Mouse (Mus musculus) heart, postnatal 10 days (tissue): ENCODE measurements around the gene Phlda2. TPM values are rescaled to one million over a fixed set of nuclear protein-coding genes. Genes with fewer than 3 reads are reported as not detected.
"Not testable (repeated sequence)": the region's sequence is repeated elsewhere in the genome, so short reads cannot be mapped to it uniquely, and the experiment has no call there.

Experiments
- DNase-seq, 2 experiments: peaks; one replicate each; pipeline ENCODE4 v3.0.0; 2021
- intact Hi-C: fragments of 180-260 bp; cut with DNase I; formaldehyde crosslinking; loops from one replicate; pipeline ENCODE4 v1.15.1; 2025
- total RNA-seq, 2 experiments: library from RNA; stranded (reverse); gene quantifications; 2 replicates each; pipeline ENCODE4 v1.2.3; 2021

The Phlda2 gene
- total RNA-seq = not detected

DNA sequence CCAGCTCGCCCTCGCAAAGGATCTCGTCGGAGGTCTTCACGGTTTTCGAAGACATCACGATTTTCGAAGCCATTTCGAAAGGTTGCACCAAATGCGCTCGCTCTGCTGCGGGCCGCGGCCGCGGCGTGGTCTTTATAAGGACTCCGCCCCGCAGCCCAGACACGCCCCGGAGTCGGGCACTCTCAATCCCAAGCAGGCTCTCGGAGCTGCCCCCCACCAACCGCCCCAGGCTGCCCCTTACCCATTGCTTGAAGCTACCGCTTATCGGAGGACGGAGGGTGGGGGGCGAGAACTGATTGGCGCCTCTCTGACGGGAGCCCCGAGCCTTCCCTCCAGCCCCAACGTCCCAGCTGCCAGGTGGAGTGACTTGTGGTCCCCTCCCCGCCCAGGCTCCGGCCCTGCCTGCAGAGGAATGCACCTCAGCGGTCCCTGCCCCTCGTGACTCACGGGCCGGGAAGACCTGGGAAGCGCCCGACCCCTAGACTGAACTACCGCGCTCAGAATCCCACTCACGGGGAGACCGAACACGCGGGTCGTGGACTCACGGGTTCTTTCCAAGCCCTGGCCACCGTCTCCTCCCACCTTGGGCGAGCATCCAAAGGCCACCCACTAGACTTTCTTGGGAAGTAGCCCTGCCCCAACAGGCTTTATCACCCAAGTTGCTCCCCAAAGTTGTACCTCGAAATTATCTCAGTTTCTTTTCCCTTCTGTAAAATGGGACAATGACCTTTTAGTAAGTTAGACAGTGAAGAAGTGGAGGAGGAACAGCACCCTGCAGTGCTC lies at the start of gene Phlda2:
Gene Phlda2 (minus strand): TSS at position 733 of the 783 bp plus-strand sequence.
- intact Hi-C loops = no loop called here
- DNase-seq = peak in 1 of 2 experiments; percentile 28

- intact Hi-C loops = no loop called here
- DNase-seq = no peak
Observed at GRCm38 (mm10) chr7:143549588-143550220, 46.8 kb upstream of the Phlda2 start.

GRCm38 (mm10) chr7:143548976-143549457 lies 46.1 kb upstream of the Phlda2 start, which contains the start of gene Nap1l4:
Gene Nap1l4, minus strand, starts transcription at chr7:143549106.
- intact Hi-C loops = no loop called here
- DNase-seq = peak; percentile 100

DNA sequence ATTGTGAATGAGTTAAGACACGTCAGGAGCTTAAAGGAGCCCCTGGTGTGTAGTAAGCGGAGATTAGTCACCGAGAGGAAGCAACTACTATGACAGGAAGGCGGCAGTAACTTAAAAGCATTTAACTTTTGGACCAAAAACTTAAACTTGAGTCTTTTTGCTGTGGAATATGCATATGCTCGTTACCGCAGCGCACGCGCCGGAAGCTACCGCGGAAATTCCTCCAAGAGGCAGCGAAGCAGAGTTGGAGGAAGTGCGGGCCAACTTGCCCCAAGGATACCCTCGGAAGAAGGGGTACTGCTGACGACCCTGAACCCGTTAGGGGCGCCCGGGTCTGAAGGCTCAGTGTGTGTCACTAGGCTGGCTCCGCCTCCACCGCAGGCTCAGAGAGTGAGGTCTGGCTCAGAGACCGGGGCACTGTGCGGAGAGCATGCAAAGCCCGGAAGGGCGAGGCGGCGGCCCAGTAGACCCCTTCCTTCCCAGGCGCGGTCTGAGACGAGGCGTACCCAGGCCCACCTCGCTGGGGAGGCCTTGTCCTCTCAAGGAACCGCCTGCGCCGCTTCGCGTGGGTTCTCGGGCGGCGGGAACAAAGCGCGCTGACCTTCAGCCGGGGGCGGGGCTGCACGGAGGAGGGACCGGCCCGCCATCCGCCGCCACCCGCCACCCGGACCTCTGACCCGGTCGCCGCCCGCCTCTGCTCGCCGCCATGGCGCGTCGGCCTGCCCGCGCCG lies 45.4 kb upstream of the Phlda2 start:
- no peak for DNase-seq
- intact Hi-C loops = no loop called here

DNA sequence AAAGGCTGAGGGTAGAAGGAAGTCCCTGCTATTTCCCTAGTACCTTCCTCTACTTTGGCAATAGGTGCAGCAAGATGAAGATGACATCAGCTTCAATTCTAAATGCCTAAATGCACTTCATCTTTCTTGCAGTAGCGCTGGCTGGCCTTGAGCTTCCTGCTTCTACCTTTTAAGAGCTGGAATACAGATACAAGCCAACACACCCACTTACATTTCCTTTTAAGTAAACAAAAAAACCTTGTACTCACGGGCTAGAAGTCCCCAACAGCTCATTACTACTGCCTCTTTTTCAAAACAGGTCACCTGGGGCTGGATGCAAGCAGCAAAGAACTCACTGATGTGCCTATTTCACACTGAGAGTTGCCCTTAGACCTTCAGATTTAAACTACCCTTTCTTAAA lies 43.6 kb upstream of the Phlda2 start:
- intact Hi-C loops = no loop called here
- DNase-seq = no peak

- intact Hi-C loops = no loop called here
- DNase-seq = peak in 1 of 2 experiments; percentile 47
Observed at GRCm38 (mm10) chr7:143544368-143544767, 41.4 kb upstream of the Phlda2 start.

DNA sequence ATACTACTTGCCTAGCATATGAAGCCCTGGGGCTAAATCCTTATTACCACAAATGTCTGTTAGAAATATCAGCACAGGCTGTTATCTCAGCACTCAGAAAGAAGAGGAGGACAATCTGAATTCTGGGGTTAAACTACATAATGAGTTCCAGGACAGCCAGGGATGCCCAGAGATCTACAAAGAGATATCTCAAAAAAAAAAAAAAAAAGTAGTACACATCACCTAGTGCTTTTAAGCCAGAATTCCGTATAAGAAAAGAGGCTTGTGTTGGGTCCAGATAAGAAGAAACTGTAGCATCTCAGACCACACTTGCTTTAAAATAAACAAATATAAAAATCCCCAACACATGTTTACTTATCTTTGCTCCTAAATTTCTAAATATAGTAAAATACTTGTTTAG lies 35.7 kb upstream of the Phlda2 start:
- no peak for DNase-seq
- intact Hi-C loops = no loop called here

DNA sequence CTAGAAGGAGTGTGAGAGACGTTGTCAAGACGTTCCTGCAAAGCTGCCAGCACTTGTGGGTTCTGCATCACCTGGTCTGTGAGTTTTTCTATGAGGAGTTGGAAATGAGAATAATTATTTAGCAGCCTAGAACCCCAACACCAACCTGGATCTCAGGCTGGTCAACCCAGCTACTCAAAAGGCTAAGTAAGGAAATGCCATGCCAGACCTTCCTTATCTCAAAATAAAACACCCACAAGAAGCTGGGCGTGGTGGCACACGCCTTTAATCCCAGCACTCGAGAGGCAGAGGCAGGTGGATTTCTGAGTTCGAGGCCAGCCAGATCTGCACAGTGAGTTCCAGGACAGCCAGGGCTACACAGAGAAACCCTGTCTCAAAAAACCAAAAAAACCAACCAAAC lies 35.3 kb upstream of the Phlda2 start:
- intact Hi-C loops, DNase-seq: not testable (repeated sequence)

DNA sequence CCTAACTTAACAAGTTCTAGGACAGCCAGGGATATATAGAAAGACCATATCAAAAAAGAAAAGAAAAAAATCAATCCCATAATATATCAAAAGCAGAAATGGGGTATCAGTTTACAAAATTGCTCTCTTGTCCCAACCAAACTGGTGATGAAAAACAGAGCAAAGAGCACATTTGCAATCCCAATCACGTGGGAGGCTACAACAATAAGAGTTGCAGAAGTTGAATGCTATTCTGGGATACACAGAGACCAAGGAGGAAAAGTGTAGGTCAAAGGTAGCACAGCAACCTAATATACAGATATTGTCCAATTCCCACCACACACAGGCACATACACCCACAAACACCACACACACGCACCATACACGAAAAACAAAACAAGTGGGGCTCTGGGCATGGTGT lies 33.3 kb upstream of the Phlda2 start:
- no peak for DNase-seq
- intact Hi-C loops = no loop called here

DNA sequence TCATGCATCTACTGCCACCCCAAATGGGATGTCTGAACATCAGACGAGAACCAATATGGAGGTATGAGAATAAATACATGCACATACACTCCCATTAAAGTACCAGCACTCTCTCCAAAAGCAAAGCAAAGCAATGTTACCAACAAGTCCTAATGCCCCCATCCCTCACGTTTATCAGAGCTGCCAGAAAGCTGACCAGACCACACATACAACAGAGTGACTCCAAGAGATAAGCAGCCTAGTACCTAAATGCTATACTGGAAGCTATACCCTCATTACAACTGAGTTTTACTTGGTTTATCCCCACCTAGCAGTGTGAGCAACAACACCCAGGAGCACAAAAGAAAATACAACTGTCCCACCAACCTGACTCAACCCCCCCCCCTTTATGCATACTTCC lies 30.3 kb upstream of the Phlda2 start:
- intact Hi-C loops = no loop called here
- DNase-seq = no peak

DNA sequence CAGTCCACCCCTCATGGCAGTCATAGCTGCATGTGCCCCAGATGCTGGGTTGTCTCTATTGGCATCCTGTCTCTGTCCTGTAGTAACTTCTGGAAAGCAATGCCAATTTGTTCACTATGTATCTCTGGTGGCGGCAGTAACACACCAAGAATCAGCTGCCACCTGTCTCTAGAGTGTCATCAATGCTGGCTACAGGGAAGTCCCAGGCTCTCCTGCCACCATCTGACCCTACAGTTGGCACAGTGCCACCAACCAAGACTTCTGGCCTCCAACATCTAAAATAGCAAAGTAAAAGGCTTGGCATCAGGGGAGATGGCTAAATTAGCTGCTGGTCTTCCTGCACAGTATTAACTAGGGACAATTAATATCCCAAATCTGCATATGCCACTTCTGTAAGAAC lies 29.5 kb upstream of the Phlda2 start:
- intact Hi-C loops = no loop called here
- DNase-seq = peak in 1 of 2 experiments; percentile 20

GRCm38 (mm10) chr7:143519333-143519732 lies 16.4 kb upstream of the Phlda2 start:
- no peak for DNase-seq
- intact Hi-C loops = no loop called here

DNA sequence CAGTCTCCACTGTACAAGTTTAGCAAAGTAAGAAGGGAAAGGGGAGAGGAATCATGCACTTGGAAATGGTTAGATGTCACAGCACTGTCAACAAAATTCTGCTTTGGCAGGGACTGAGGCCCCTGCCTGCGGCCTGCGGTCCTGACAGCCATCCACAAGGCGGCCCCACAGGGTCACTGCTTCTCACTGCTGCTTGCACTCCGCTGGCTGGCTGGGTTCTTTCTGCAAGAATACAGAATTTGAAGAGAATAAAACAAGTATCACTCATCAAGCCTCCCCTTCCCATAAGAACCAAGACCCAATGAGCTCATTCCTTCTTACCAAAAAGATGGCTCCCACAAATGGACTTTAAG lies 11.4 kb upstream of the Phlda2 start:
- DNase-seq = peak in 1 of 2 experiments; percentile 9
- intact Hi-C loops = no loop called here

DNA sequence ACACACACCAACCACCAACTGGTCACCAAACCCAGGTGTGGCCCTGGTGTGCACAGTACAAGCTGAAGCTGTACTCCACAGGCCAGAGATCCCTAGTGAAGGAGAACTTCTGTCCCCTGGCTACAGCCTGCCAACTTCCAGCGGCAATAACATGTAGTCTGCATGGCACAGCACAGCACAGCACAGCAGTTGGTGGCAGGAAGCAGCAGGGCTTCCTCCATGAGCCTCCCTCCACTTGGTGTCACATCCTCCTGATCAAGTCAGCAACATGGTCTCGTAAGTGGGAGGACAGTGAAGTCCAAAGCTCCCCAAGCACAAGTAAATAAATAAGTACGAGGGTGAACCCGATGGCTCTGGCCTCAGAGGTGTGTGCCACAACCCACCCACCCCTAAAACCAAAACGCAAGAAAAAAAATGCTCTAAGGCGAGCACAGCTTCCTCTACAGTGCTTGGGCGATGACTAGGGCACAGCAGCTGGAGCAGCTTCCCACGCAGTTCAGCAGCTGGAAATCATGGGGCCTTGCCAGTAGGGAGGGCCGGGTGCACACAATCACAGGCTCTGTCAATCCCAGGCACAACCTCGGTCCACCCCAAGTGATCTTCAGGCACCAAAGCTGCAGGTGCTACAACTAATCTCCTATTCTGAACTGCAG lies 10.9 kb upstream of the Phlda2 start:
- peak; percentile 73 to 74 for DNase-seq
- intact Hi-C loops = no loop called here

DNA sequence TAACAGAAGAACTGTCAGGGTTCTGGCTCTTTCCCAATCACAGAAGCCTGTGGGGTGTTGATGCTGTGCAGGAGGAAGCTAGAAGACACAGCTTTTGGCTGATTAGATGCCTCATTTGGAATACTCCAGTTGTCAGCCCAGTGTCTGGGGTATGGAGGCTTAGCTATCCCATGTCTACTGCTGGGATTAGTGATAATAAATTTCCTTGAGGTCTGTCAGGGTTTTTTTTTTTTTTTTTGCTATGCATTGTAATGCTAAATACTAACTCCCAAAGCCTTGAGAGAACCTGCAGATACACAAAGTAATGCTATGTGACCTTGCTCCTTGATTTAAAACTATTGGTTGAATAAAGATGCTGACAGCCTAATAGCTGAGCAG lies 8.4 kb upstream of the Phlda2 start:
- intact Hi-C loops = no loop called here
- no peak for DNase-seq

DNA sequence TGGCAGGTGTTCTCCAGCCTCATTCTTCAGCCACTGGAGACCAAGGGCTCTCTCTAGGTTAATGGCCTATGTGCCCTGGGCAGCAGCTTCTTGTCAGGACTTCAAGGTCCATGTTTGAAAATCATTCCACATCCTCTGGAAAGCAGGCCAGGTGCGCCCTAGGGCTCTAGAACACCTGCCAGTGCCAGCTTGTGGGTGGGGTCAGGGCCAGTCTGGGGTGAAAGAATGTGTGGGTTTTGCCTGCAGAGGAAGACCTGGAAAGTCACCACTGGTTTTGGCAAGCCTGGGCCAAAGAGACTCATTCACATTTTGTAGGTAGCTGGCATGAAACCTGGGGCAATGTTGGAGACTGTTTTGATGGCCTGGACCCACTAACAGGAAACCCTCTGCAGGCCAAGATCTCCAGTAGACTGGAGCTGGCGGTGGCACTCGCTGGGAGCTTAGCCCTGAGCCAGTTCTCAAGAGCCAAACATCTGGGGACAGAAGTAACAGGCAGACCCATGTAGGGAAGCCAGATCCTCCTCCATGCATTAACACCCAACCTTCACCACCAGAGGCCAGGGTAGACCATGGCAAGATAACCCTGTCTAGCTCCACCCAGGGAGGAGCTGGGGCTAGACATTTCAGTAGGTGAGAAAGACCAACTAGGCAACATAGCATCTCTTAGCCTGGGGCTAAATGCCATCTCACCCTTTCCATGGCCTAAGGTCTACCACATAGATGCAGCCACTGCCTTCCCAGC lies 7.8 kb upstream of the Phlda2 start:
- DNase-seq = no peak
- intact Hi-C loops = no loop called here

DNA sequence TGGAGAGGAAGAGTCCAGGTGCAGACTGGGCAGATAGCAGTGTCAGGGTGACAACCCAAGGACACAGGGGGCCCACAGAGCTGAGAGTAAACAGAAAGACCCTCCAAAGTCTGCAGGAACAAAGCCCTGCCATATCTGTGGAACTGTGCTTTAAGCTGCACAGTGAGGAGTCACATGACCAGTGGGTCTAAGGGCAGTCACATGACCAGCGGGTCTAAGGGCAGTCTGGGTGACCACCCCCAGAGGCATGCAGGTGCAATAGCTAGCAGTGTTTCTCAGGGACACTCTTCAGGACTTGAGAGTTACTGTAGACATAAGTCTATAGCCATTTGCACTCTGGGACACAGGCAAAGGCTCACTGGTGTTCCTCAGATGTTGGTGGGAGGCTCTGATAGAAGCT lies 6.6 kb upstream of the Phlda2 start:
- no peak for DNase-seq
- intact Hi-C loops = no loop called here

- DNase-seq = peak; percentile 46 to 66
- intact Hi-C loops = loop anchor here (1.0 kb wide), 1 partner anchor 26 kb away; no protein-coding TSS in a partner anchor
Observed at GRCm38 (mm10) chr7:143506675-143507074, 3.7 kb upstream of the Phlda2 start.

DNA sequence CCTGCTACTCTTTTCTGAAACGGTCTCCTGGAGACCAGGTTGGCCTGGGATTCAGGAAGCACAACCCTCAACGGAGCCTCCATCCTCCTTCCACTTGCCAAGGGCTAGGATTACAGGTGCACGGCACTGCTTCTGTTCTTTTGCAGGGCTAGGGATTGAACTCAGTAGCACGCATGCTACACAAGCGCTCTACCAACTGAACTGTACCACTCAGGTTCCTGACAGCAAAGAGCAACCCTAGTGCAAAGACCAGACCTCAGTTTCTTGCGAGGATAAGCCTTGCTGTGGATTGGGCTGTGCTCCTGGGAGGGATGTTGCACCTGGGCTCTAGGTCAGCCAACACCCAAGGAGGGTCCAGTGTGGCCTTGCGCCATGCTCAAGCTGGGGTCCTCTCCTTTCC lies 3.3 kb upstream of the Phlda2 start:
- DNase-seq = no peak
- intact Hi-C loops = loop anchor here (1.0 kb wide), 1 partner anchor 26 kb away; no protein-coding TSS in a partner anchor

DNA sequence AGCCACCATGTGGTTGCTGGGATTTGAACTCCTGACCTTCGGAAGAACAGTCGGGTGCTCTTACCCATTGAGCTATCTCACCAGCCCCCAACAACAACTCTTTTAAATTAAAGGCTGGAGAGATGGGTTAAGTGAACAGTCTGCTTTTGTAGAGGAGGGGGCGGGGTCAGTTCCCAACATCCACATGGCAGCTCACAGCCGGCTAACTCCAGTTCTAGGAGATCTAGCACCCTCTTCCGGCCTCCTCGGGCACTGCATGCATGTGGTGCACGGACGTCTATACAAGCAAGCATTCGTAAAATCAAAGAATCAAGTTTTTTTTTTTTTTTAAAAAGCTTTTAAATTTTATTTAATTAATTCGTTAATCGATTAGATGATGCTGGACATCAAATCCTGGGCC lies 2.9 kb upstream of the Phlda2 start:
- intact Hi-C loops = loop anchor here (1.0 kb wide), 1 partner anchor 26 kb away; no protein-coding TSS in a partner anchor
- DNase-seq = peak; percentile 80 to 88
